Mouse (Mus musculus) erythroblast, embryonic 14.5 days (primary cell): Measurements from ENCODE around the gene Cd300lf.

Experiments
- GATA1 ChIP-seq: IDR thresholded peaks from 2 replicates; pipeline ENCODE4 v1.6.1; 2012; ENCODE audit warnings: low read length, inconsistent platforms, mixed read lengths
- TAL1 ChIP-seq: IDR thresholded peaks from 3 replicates; pipeline ENCODE4 v1.6.1; 2012; ENCODE audit warnings: low read length, inconsistent platforms, mixed read lengths

DNA sequence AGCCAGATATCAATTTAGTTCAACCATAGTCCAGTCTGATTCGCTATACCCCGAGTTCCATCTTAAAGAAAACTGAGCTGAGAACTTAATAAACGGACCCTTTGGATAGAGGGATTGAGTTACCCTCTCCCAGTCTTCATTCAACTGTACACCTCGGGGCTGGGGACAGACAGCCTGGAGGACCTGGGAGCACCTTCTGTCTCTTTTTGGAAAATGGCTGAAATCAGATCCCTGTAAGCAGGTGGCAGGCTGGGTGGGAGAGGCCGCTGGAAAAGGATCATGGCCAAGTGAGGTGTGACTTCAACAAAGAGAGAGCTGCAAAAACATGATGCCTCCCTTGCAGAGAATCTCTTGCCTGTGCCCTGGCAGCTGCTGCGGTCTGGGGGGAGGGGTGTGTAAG lies 51.6 kb downstream of the Cd300lf start:
- no peak for TF ChIP-seq TAL1
- no peak for TF ChIP-seq GATA1
